Mouse (Mus musculus): Measurements from ENCODE around the gene Pelo.

The Pelo gene

DNA sequence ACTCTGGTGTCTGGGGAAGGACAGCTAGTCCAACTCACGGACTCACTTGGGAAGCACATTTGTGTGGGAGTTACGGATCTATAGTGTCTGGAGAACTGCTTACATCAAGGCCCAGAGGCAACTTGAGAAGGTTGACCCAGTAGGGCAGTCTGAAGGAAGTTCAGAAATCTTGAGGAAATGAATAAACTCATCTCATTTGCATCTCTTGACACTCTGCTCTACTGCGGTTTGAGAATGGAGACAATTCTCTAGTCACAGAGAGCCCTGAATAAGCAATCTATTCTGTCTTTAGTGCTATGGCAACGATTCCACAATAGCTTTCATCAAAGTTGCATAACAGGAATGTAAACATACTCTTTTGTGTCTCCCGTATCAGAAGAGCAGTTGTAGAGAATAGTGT is 7.0 kb upstream of the Pelo start:
- DNase-seq (ENCODE audit: extremely low spot score, low read depth, low spot score) = no peak

DNA sequence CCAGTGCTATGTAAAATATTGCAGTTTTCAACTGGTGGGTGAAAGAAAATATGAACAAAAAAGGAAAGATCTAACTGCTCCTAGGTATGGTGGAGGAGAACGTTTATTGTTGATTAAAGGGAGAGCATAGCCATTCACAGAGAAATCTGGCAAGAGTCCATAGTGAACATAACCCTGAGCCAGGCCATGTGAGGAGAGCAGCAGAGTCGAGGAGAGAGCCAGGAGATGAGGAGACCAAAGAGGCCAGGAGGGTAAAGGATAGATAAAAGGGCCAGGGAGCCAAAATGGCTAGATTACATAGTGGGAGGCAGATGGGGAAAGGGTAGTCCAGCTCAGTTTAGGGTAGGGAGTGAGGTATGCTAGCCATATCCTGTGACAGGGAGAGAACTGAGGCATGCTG is 6.2 kb upstream of the Pelo start:
- no peak for DNase-seq (ENCODE audit: extremely low spot score, low read depth, low spot score)

DNA sequence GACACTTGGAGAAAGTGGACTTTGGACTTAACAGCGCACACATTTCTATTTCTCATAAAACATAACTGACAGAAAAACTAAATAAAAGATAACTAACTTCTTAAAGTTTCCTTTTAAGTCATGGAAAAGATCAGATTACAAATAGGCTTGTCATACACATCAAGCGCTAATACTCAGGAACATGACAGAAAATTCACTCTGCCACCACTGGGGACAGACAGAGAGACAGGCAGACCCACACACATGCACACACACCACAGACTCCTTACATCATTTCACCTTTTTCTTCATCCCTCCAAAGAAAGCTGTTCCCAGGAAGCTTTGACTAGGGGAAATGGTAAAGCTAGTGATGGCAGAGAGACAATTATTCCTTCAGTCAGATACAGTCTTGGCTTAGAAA is 5.4 kb upstream of the Pelo start:
- no peak for DNase-seq (ENCODE audit: extremely low spot score, low read depth, low spot score)

DNA sequence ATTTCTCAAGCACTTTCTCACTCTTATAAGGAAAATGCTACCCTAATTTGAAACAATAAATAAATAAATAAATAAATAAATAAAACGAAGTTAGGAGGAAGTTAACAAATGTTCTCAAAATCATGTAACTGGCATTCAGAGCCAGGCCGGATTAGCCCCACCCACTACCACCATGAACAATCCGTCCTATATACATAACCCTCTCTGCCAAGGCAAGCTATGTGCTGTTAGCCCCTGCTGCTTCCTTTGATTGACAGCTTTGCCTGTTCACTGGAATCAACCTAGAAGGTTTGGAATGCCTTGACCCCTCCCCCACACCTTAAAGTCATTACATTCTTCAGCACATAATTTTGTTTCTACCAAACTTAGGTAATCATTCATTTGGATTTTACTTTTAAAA is 1.5 kb upstream of the Pelo start:
- no peak for DNase-seq (ENCODE audit: extremely low spot score, low read depth, low spot score)

DNA sequence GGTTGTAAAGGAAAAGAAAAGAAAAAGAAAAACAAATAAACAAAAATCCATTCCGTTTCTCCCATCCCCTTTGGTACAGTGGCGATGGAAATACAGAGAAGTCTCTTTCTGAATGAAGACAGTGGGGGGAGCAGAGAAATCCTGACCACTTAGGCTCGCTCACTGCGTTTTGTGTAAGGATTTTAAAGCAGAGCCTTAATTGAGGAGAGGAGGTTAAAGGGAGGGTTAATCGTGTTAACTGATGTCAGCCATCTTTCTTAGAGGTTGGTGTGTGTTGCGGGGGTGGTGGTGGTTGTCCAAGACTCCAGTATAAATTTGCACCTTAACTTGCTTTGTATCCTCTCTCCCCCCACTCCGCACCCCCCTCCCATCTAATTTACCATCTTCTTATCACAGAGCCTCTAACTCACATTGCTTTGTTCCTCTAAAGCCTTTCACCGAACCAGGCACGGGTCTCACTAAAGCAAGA is 1.0 kb upstream of the Pelo start:
- no peak for DNase-seq (ENCODE audit: extremely low spot score, low read depth, low spot score)

DNA sequence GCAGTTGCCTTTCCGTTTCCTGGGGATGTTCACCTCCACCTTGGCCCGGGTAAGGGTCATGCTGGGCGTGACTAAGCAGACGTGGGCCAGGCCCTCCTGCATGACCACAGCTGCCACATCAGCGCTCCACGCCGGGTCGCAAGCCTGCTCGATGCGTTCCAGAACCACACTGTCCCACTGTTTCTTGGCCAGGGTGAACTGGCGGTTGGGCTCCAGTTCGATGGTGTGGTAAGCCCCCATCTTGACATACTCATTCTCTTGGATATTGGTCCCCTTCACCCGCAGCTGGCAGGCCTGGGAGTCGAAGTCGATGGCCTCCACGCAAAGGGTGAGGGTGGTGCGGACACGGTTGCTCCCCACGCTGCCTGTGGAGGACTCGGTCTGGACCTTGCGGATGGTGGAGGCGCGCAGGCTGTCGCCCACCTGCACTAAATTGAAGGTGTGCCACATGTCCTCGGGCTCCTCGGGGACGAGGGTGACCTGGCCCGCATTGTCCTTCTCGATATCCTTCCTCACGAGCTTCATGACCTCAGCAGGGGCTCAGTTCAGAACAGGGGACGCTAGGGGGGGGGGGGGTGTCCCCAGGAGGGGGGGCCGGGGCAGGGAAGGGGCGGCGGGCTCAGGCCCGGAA is 476 bp downstream of the Pelo start:
- no peak for DNase-seq (ENCODE audit: extremely low spot score, low read depth, low spot score)

DNA sequence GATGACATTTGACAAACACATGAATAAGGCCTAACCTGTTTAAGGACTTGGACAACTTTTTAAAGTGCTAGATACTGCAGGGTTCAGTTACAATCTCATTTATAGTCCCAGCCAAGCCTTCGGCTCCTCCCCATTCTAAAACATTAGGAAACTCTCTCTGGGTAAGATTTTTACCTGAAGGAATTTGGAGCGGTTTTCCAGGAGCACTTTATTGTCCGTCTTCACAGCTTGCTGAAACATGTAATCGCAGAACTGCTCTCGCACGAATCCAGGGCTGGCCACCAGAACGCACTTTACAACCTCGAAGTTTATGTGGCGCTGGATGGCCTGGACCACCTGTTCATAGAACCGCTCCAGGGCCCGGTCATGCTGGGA is 979 bp downstream of the Pelo start:
- no peak for DNase-seq (ENCODE audit: extremely low spot score, low read depth, low spot score)

DNA sequence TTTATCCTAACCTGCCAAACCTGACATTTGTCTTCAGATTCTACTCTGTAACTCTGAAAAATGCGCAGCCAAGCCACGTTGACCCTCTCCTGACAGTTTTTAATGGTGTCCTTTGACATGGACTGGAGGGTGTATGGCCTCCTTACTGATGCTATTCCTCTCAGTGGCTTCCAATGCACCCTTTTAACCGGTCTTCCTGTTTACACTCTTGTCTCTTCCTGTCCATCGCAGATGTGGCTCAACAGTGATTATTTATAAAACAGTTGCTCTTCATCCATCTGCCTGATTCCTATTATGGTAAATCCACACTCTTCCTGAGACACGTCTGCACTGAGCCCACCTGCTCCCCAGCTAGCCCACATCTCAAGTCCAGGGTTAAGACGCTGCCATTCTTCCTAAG is 4.0 kb downstream of the Pelo start:
- no peak for DNase-seq (ENCODE audit: extremely low spot score, low read depth, low spot score)

DNA sequence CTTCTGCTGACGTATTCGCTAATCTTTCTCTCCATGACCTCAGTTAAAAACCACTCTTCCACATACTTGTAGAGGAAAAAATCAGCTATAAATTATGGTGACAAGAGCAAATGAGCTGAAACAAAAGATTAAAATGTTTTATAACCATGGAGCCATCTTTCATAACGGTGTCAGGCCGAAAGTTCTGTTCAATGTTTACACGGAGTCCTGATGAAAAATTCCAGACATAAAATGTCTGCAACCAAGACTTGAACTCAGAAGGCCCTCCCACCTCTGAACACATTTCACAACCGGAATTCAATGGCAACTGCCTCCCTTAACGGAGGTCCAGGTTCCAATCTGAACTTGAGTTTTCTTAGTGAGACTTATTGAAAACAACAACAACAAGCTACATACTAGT is 7.6 kb downstream of the Pelo start:
- no peak for DNase-seq (ENCODE audit: extremely low spot score, low read depth, low spot score)

DNA sequence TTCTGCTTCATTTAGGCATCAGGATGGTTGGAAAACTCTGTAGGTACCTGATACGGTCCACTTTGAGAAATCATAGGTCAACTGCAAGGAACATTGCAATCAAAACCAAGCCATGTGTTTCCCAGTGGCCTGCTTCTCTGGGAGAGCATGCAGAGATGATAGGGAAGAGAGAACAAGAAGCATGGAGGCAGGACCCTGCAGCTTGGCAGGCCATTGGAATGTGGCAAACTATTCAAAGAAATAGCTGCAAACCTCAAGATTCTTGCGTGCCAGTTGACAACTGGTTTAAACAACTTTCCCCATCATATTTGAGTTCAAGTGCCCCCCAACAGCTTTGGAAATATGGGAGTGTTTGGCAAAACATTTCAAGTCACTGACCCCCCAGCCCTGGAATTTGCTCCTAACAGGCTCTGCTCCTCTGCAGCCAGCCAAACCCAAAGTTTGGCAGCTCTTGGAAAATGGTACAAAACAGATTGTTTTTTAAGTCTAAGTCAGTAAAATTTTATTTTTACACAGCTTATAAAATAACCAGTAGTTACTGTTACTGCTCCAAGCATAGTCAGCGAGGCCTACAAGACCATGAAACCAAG is 9.9 kb downstream of the Pelo start:
- no peak for DNase-seq (ENCODE audit: extremely low spot score, low read depth, low spot score)

DNA sequence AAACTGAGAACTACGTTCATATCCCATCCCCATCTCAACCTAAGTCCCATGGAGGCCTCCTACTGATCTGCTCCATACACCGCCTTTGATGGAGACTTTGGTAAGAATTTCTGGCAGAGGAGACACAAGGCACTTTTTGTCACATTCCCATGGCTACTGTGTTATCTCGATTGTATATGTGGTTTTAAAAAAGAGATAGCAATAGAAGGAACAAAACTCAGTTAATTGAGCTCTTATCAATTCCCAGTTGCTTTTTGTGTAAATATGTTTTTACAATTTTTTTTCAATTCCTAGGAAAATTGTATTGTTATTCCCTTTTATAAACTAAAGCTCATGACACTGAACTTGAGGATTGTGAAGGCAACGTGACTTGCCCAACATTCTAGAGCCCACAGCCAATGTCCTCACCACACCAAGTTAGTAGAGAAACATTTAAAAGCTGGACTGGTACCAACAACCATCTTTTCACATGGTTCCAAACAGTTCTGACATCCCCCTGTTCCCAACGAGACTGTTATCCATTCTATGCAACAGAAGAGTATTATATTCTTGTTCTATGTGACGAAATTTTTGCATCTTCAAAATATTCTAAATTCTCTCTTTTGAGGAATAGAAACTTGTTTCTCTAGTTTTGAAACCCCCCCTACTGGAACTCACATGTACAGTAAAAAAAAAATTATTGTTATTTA is 10.8 kb downstream of the Pelo start:
- no peak for DNase-seq (ENCODE audit: extremely low spot score, low read depth, low spot score)

DNA sequence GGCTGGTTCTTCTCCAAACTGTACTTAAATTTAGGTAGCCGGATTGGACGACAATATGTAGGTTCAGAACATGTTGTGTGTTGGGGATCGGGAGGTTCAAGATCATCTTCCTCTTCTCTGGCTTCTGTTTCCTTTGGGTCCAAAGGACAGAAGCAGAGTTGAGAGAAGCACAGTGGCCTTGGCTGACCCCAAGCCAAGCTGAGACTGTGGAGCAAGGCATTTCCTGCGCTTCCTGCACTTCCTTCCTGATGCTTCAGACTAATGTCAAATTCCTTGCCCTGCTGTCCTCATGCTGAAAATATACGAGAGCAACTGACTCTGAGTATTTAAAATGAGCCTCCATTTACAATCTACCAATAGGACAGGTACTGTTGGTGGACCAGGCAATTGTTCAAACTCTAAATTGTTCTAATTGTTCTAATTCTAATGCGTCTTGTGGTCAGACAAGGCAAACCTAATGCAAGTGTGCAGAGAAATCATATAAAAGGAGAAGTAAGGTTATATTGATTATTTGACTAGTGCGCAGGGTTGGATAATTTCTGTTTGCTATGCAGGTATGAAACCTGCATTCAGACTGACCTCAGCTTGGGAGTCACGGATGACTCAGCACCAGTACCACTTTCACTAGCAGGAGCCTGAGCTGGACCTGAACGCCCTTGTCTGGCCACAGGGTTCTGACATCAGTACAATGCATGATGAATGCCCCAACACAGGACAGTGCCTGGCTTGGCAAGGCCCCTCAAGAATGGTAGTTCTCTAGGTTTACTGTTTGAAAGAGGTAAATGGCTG is 12.4 kb downstream of the Pelo start:
- DNase-seq (ENCODE audit: extremely low spot score, low read depth, low spot score) = no peak

DNA sequence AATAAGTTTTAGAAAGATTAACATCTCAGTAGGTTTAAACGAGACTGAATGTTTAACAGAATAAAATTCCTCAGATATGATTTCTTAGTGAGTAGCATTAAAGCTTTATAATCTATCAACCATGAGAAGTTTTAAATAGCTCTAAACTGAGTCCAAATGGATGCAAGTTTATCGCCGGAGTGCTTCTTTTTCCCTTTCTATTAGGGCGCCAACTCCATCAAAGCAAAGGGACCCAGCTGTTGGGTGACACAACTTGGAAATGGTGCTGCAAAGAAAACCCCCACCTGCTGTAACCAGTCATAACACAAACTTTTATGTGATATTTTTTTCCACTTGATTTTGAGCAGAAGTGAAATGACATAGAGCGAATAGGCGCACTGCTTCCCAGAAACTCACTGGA is 17.6 kb downstream of the Pelo start:
- DNase-seq (ENCODE audit: extremely low spot score, low read depth, low spot score) = no peak

DNA sequence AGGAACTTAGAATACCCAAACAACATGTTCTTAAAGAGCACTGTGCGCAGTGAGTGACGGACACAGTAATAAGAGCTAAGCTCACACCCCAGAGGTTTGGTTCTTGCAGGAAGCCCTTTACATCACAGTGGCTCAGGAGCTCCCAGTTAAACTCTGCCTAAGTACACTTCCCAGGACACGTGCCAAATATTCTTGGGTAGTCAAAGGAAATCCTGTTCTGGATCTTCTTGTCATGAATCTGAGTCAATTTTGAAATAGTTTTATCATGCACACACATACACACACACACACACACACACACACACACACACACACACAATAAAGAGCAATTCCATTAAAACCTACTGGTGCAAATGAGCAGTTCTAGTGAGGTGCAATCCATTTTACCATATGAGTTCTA is 18.6 kb downstream of the Pelo start:
- no peak for DNase-seq (ENCODE audit: extremely low spot score, low read depth, low spot score)

DNA sequence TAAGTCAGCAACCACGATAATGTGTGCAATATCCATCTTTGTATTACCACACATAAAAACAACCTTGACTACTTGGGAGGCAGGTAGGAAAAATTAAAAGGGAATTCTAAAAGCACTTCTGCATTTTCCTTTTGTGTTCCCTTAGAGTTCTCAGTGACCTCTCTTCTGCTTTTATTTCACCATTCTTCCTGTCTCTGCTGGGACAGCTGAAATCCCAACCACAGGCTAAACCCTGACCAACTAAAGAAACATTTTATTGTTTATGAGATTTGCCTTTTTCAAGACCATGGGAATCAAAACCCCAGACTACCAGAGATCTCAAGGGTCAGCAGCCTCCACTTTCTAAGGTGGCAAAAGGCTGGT is 22.0 kb downstream of the Pelo start:
- DNase-seq (ENCODE audit: extremely low spot score, low read depth, low spot score) = no peak

DNA sequence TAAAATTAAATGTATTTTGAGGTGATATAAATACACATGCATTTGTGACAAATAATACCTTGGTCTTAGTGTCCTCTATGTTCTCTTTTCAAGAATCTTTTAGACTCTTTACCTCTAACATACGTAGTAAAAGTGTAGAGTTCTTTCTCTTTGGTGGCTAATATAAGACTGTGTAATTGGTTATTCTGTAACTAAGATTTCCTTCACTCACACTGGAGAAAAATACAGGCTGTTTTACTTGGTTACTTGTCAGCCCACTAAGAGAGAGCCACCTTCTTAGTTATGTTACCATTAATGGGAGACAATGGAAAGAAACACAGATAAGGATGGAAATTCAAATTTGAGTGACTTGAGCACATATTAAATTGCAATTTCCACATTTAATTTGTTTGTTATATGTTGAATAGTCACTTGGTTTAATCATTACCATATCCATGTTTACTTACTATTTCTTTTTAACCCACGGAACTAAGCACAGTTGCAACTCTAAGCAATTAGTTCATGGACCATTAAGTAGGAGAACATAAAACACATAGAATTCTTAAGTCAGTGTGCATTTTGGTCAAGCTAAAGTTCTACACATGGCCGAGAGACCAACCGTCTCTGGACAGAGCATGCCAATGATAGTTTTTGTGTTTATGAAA is 22.5 kb downstream of the Pelo start:
- no peak for DNase-seq (ENCODE audit: extremely low spot score, low read depth, low spot score)

DNA sequence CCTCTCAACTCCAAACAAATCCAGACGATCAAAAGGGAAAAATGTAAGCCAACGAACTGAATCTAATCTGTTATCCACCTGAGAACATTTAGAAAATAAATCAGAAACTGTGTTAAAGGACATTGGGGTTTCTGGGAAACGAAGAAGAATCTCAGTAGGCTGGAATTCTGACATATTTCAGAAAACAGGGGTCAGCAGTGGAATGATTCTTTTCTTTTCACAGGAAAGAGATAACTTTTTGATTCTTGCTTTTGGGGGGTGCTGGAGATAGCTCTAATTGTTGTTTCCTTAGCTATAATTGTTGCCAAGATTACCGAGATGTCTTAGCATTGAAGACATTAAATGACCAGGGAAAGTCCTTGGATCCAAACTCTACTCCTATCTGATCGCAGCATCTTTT is 32.4 kb downstream of the Pelo start:
- no peak for DNase-seq (ENCODE audit: extremely low spot score, low read depth, low spot score)

DNA sequence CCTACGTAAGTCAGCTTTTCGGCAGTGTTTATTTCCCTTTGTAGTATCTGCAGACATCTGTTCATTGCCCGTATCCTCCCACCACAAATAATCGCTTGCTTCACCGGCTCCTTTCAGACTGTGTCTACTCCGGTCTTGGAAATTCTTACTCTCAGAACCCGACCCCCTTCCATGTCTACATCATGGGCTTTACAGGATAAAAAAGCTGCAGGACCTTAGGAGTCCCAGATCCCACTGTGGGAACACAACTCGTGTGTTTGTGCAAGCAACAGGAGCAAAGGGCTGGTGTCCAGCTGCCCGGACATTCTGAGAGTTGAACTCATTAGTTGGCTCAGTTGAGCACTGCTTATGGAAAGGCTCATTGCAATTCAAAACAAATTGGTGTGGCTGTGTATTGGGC is 35.2 kb downstream of the Pelo start:
- DNase-seq (ENCODE audit: extremely low spot score, low read depth, low spot score) = no peak

DNA sequence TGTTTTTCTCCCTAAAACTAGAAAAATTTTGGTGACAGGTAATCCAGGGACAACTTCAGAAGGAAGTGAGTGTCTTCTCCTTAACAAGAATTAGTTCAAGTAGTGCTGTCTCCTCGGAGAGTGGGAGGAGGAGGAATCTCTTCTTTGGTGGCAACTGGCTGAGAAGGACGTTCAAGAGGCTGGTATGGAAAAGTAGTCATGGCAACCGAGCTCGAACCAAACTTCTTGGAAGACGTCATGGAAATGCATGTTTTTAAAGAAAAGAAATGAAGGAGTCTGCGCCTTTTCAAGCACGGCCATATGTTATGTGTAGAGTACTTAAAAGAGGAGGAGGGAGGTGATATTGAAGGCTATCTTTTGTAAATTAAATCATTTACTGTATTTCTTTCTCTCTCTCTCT is 37.4 kb downstream of the Pelo start:
- no peak for DNase-seq (ENCODE audit: extremely low spot score, low read depth, low spot score)

DNA sequence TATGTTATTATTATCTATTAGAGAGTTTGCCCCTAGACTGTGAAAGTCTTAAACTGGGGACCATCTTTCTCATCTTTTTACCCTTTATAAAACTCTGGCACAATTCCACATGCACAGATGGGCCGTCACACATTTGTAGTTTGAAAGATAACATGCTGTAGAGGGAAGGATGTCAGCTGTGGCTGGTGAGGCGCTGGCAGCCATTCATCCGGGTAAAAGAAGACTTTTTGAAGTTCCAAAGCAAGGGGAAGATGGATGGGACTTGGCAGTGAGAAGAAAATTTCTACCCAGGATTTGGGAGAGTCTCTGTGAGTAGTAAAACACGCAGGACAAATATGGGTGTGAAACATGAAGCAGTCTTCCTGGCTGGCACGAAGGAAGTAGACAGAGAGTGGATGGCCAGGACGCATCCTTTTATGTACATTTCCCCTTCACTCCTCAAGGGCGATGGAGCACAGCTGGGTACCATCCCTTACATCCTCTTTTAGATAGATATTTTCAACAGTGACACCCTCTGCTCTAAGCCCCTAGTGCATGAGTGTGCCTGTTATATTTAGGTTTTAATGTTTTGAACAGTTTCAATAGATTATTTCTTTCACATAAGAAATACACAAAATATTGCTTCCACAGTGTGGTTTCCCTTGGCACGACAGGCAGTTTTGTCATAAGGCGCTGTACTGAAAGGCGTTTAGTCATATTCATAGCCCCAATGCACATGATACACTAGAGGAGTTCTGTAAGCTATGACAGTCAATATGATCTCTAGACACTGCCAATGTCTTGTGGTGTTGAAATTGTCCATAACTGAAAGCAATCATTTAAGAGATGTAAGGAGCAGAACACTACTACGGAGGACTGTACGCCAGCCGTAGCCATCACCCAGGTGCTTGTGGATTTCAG is 39.1 kb downstream of the Pelo start:
- DNase-seq (ENCODE audit: extremely low spot score, low read depth, low spot score) = no peak

DNA sequence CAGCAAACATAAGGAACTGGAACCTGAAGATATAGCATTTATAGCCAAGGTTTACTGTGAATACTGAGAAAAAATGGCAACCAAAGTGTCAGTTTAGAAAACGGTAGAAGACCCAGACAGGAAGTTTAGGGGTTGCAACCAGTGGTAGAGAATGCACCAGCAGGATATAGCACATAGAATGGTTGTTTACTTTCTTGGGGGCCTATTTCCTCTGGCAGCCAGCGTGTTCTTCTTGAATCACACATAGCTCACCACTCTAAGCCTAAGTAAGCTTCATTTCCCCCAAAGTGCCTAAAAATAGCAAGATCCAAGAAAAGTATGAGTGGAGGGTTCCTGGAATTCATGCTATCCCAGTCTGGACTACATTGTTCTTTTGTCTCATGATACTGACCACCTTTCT is 47.3 kb downstream of the Pelo start:
- DNase-seq (ENCODE audit: extremely low spot score, low read depth, low spot score) = no peak

All from hindlimb bud, embryonic 11.5 days (tissue).